Mouse (Mus musculus) cerebellum, adult 9-11 months (tissue): ENCODE measurements around the gene Olfr598.
"Not testable (repeated sequence)": the region's sequence is repeated elsewhere in the genome, so short reads cannot be mapped to it uniquely, and the experiment has no call there.

ENCODE experiments used
- DNase-seq: peaks from one replicate; pipeline ENCODE4 v3.0.0; 2022

Olfr598 gene

DNA sequence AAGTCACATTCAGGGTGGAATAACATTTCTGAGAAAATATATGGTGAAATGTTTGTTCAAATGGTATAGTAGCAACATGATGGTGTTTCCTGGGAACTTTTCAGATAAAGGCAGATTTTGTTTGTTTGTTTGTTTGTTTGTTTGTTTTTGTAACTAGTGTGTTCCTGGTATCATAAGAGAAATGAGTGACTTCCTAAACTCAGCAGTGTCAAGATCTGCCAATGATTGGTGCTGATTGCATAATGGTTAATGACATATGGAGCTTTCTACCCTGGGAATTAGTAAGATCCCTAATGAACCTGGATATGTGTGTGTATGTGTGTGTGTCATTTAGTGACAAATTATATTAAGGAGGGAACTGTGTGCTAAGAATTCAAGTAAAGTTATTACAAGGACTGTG is at the start of gene Olfr598:
TSS of gene Olfr598 (plus strand) at position 301 of the 400 bp plus-strand sequence.
- no peak for DNase-seq

DNA sequence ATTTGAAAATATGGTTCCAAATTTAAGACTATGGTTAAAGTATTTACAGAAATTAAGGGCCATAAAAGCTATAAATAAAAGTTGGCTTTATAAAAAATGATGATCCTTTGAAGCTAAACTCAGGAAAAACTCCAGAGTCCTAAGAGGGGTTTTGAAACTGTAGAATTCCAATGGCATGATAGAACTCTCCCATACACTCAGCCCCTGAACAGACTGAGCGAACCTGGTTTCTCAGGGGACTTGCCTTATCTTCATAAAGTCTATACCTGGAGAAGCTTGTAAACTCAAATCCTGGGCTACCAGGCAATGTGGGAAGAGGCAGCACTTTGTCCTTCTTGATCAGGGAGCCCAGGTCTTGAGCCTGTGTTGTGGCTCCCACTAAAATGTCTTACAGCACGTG is 18.0 kb upstream of the Olfr598 start, which contains the start of gene Olfr596:
TSS of gene Olfr596 (plus strand) at position 301 of the 400 bp plus-strand sequence.
- not testable (repeated sequence) for DNase-seq

DNA sequence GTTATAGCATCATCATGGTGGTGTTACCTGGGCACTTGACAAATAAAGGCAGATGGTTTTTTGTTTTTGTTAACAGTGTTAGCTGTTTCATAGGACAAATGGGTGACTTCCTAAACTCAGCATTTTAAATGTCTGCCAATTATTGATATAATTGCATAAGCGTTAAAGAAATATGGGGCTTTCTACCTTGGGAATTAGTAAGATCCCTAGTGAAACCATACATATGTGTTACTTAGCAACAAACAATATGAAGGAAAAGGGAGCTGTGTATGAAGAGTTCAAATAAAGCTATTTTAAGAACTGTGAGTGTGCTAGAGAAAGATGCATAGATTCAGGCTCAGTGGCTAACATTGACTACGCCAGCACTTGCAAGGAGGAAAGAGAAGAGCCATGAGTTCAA is 7.4 kb upstream of the Olfr598 start, which contains the start of gene Olfr597:
TSS of gene Olfr597 (plus strand) at position 301 of the 400 bp plus-strand sequence.
- not testable (repeated sequence) for DNase-seq

DNA sequence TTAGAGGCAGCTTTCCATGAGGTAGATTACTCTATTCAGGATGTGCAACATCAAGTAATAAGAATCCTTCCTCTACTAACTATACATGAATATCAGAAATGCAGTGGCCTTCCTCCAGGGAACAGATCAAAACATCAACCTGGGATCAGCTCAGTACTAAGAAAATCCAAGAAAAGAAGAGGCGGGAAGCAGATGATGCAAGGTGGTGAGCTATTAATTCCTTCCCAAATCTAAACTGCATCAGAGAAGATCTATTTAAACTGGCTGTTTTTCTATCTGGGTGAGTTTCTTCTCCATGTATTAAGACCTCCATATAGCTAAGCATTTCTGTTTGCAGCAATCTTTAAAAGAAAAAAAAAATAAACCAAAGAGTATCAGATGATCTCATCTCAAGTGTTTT is 12.2 kb downstream of the Olfr598 start, which contains the start of gene Olfr599:
TSS of gene Olfr599 (plus strand) at position 301 of the 400 bp plus-strand sequence.
- no peak for DNase-seq

DNA sequence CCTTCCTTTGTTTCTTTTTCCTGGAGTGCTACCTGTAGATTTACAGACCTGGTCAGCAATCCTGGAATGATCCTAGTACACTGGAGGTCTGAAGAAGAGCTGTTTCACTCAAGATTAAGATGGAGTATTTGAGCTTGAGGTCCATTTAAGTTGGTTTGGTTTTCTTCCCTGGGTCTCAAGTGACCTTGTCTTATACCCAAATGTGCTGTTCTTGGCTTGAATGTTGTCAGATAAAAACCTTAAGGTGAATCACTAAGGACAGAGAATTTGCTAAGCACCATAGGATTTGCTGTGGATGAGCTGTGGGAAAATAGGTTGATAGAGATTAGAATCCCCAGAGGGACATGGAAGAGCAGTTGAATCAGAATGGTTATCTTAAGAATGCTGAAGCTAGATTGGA is 26.2 kb downstream of the Olfr598 start, which contains the start of gene Olfr600:
TSS of gene Olfr600 (minus strand) at position 101 of the 400 bp plus-strand sequence.
- no peak for DNase-seq

DNA sequence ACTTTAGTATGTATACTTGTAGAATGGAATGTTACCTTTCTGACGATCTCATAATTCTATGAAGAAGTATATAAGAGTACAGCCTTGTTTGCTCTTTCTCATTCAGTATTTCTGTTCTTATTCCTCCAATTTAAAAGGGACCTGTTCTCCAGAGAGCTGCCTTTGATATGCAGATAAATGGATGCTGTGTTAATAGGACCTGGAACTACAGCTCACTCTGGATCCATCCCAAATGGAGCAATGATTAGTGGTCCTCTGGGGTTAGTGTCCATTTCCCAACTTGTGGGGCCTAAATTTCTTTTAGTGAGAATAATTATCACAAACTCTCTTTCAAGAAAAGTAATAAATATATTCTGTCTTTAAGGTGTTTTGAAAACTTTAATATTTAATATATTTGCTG is 39.2 kb downstream of the Olfr598 start, which contains the start of gene Olfr601:
TSS of gene Olfr601 (minus strand) at position 101 of the 400 bp plus-strand sequence.
- DNase-seq, result no peak
